Mouse (Mus musculus) megakaryocyte progenitor cell, adult 5-6 weeks (primary cell): ENCODE measurements around the gene Anks1. TPM values are rescaled to one million over a fixed set of nuclear protein-coding genes. Genes with fewer than 3 reads are reported as not detected.

ENCODE experiments used
- ATAC-seq: replicated peaks from 2 replicates; pipeline ENCODE4 v1.8.0; 2016; ENCODE audit warnings: mild to moderate bottlenecking, moderate TSS enrichment, inconsistent platforms; ENCODE audit not compliant: poor library complexity
- total RNA-seq, 2 experiments: library from RNA; stranded (forward) in 1 of 2; stranded (reverse) in 1 of 2; fragments of 157-497, 149-512 nt in 1 of 2; fragments of 200-1000 nt in 1 of 2; gene quantifications; 2 replicates each; pipeline versions ENCODE4 v1.2.3 to v1.2.4; 2015 to 2017

Anks1 gene
- total RNA-seq, 2 experiments from 2014 or later, result 29.0 to 29.5 TPM

DNA sequence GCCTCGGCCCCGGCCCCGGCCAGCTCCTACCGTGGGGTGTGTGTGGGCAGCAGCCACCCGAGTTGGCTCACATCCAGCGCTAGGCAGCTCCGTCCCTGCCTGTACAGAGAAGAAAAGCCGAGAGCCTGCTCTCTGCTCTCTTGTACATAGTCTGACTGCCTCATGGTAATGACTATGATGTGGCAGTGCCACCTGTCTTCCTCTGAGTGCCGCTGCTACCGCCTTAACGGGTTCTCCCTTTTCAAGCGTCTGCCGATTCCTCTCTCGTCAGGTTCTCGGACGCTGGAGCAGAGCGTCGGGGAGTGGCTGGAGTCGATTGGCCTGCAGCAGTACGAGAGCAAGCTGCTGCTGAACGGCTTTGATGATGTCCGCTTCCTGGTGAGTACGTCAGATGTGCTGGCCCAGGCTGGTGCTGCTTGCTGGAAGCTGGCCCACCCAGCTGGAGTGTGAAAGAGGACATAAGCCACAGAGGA lies 133.2 kb downstream of the Anks1 start:
- no peak; the same call in 1 of the 2 replicates for ATAC-seq

DNA sequence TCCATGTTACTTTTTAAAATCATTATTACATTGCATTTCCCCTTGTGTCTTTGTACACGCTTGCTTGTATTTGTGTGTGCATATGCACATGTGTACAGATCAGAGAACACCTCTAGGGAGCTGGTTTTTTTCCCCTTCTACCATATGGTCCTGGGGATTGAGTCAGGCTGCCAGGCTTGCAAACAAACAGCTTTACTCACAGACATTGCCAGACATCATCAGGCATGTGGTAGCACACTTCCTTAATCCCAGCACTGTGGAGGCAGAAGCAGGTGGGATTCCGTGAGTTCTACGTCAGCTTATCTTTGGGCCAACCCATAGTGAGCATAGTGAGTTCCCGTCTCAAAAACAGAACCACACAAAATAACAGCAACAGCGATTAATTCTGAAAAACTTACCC lies 137.9 kb downstream of the Anks1 start:
- no peak for ATAC-seq

DNA sequence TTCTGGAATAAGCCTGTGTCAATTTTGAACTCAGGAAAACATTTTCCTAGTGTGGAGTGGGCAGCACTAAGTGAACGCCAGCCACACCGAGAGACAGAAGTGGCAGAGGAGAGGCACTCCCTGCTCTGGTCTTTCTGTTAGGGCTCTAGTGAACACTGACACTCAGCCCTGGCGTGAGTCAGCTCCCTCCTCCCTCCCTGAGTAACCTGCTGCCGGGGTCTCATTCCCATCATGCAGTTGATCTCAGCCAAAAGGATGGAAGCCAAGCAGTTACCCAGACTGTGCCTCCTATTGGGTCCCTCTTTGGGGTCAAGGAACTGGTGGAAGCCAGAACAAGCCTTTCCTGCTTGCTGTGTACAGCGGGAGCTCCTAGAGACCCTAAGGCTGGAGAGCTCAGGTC lies 138.4 kb downstream of the Anks1 start:
- no peak for ATAC-seq

DNA sequence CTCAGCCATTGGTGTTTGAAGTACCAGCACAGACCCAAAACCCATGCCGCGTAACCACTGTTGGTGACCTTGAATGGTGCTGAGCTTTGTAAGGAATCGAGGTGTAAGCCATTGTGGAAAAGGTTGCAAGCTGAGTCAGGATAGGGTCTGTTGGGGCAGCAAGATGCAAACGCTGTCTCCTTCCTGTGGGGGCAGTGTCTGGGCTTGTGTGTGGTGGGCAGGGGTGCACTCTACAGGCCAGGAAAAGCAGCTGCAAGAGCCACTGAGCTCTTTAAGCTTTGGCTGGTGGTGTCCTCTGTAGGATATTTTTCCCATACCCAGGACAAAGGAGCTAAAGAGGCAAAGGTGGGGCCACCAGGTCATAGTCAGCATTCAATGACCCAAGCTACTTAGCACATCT lies 139.3 kb downstream of the Anks1 start:
- ATAC-seq, result peak; percentile 96

DNA sequence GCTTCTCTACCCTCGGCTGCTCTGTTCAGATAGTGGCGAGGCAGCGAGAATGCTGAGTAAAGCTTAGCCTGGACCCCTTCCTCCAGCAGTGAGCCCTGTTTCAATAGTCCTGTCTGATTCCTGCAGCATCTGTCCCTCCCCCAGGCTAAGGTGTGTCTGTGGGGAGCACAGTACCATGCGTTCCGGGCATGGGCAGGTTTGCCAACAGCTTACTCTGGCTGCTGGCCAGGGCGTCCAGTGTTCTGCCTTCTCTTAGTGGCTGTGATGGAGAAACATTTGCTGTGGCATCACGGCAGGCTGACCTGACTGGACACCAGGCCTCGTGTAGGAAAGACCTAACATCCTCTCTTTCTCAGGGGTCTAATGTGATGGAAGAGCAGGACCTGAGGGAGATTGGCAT lies 141.1 kb downstream of the Anks1 start:
- no peak for ATAC-seq

DNA sequence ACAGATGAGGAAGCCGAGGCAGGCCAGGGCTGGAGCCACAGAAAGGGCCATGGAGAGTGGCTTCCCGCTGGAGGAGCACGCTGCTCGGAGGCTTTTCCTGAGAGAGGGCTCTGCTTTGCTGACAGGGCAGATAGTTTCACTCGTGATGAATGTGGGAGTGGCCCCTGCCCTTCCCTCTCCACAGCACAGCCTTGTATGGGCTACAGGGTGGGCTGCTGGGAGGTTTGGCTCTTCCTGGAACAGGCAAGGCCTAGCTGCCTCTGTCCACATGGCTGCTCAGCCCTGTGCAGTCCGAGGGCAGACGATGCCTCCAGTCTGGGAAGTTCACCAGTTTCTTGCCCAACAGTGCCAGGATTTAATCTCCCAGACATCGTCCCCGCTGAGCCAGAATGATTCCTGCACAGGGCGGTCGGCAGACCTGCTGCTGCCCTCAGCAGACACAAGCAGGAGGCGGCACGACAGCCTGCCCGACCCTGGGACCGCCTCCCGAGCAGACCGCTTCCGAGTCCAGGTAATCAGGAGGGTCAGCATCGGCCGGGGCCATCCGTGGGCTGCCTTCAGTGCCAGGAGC lies 143.3 kb downstream of the Anks1 start:
- ATAC-seq, result no peak

DNA sequence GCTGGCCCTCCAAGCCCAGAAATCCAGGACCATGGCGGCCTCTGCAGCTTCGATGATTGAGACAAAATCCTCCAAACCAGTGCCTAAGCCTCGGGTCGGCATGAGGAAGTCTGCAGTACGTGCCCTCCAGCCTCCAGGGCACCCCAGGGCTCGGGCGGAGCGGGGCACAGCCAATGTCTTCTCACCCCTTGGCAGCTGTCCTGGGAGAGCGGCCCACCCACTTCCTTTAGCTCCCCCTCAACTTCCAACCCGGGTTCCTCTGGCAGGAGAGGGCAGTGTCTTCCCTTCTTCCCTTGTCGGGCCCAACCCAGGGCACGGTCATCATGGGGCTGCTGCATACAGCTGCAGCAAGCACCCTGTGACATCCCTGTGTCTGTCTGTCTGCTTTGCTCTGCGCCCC lies 149.2 kb downstream of the Anks1 start:
- no peak for ATAC-seq

DNA sequence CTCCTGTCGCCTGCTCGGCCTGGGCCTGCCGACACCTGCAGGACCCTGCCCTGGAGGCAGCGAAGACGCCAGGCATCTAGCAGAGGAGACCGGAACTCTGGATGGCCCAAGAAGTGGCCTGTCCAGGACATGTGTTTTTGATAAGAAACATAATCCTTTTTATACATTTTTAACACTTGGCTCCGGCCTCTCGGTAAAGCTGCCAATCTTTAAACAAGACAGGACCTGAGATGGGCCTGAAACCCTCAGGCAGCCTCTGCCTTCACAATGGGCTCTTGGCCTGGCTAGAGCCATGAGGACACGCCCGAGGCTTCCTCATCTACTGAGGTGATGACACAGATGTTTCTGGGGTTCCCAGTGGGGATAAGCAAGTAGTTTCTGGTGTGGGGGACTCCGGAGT lies 151.6 kb downstream of the Anks1 start:
- no peak for ATAC-seq

DNA sequence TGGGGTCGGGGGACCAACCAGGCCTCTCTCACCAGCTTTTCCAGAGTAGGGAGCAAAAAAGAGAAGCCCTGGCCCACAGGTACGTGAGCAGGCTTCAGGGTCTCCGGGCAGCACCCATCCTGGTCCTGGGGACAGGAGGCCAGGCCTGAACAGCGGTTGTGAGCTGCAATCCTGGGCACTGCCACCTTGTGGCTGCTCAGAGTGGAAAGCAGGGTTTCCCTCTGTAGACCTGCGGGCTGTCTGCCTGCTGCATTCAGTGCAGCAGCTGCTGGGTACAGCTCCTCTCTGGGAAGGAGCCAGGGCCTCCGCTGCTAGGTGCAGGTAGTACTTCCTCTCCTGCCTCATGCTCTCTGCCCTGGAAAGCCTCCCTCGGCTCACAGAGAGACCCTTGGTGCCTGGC lies 152.4 kb downstream of the Anks1 start:
- peak; percentile 60 for ATAC-seq

DNA sequence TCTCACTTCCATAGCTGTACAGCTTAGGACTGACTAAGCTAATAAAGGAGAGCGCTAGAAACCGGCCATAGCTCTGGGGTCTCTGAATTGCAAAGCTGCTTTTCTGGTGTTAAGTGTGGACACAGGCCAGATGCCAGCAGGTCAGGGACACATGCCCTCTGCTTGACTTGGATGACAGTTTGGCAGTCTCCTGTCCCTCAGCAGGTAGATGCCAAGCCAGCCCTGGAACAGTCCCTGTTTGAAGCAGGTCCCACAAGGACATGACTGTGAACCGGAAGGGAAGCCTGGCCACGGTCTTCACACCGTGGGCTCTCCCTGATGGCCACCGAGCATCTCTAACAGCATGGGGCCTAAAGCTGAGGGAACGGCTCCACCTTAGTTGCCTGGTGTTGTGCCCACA lies 153.6 kb downstream of the Anks1 start:
- ATAC-seq, result no peak

DNA sequence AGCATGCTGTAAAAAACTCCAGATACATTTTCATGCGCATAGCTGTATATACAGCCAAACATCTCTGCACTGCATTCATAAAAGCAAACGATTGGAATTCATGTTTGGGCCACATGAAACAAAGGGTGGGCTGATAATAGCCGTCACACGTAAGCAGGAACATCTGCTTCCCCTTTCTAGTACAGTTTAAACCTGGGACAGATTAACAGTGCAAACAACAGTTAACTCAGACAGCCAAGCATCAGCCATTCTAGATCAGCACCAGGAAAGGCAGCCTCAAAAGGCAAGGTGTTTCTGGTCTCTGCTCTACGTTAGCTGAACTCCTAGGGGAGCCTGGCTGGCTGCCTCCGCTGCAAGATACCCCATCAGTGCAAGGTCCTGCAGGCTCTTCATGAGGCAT lies 154.1 kb downstream of the Anks1 start:
- no peak for ATAC-seq

DNA sequence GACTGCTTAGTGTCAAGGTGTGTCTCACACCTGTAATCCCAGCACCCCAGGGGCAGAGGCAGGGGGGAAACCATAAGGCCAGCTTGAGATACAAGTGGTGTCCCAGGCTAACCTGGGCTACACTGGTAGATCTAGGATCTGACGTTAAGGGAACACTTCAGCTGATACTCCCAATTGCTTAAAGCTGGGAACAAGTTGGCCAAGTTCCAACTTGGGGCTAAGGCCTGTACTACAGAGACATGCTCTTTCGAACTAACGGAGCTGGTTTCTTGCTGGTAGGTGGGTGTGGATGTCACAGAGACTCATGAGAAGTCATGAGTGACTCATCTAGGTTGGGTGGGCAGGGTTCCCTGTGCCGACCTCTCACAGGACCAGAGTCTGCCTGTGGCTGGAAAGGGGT lies 158.2 kb downstream of the Anks1 start:
- no peak for ATAC-seq

DNA sequence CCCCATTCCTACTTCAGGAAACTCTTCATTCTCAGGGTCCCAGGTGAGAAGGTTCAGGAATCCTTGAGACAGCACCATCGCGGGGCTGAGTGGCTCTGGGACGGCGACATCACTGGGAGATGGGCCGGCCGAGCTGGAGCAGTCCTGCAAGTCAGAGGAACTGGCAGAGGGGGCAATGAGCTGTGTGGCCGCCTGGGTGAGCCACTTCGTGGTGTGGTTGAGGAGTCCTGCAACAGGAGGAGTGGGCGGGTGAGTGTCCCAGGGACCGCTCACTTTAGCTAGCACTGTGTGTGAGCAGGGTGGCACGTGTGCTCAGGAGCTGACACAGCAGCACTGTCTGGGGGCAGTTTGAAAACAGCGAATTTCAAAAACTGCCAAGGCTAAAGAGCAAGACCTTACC lies 160.3 kb downstream of the Anks1 start:
- peak; percentile 46; the same call in 1 of the 2 replicates for ATAC-seq

DNA sequence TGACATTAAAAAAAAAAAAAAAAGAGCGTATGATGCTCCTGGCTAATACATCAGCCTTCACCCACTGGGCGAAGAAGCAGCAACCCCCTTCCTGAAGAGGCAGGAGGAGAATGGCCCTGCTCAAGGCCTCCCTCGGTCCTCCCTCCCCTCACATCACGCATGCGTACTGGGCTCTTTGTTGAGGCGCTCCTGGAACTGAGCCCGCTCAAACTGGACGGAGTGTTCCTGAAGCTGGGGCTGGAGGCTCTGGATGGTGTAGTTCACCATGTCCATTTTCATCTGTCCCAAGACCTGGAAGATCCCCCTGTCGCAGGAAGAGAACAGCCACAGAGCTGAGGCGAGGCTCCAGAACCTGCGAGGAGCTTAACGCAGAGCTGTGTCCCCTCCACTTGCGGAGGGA lies 161.2 kb downstream of the Anks1 start:
- no peak for ATAC-seq

DNA sequence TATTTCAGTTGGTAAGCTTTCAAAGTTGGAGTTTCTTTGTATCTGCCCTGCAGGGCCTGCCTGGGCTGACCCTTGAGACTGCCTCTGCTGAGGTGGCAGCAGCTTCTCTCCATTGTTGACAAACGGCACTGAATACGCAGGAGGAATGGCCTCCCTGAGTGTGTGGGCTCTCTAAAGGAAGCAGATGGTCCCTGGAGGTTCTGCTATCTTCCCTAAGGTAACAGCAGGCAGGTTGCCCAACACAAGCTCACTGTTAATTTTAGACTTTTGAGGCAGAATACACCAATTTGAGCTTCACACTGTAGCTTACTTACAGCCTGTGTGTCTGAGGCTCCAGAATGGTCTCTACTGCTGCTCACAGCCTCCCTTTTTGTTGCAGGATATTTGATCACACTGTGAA lies 163.6 kb downstream of the Anks1 start:
- peak; percentile 31; the same call in 1 of the 2 replicates for ATAC-seq

DNA sequence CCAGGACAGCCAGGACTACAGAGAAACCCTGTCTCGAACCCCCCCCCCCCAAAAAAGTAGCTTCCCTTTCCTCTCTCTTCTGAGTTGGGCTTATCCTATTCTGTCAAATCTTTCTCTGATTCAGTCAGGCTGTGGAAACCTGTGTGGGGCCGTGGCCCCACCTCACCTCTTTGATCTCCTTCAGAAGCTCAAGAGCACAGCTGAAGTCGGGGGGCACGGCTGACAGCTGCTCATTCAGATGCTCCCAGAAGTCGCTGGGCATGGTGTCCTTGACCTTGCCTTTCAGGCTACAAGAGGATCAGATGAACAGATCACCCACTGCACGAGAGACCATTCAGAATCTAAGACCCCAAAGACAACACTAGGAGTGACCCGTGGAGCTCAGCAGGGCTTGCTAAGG lies 165.4 kb downstream of the Anks1 start:
- ATAC-seq, result no peak

DNA sequence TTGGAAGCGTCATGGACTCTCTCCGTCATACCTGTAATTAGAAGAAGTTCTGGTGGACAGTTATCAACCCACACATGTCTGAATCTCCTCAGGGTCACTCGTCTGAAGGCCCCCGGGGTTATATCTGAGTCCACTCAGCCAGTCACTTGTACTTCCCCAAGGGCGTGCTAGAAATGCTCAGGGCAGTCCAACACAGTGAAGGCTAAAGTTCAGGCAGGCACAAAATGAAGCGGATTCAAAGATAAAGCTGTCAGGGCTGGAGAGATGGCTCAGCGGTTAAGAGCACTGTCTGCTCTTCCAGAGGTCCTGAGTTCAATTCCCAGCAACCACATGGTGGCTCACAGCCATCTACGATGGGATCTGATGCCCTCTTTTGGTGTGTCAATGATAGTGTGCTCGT lies 168.9 kb downstream of the Anks1 start:
- ATAC-seq, result no peak

DNA sequence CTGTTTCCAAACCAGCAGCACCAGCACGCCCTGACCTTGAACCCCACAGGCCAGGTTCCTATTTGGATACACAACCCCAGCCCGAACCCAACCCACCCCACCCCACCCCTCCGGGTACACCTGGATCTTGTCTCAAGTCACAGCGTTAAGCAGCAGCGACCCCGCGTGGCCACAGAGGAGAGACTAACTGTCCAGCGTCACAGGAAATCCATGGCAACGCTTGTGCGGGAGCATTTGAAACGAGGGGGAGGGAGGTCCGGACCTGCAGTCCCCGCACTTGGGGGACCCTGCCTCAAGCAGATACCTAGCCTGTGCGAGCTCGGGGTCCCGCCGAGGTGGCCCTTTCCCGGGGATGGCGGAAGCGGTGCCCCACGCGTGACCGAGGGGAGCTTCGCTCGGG lies 170.5 kb downstream of the Anks1 start:
- ATAC-seq, result peak; percentile 67

DNA sequence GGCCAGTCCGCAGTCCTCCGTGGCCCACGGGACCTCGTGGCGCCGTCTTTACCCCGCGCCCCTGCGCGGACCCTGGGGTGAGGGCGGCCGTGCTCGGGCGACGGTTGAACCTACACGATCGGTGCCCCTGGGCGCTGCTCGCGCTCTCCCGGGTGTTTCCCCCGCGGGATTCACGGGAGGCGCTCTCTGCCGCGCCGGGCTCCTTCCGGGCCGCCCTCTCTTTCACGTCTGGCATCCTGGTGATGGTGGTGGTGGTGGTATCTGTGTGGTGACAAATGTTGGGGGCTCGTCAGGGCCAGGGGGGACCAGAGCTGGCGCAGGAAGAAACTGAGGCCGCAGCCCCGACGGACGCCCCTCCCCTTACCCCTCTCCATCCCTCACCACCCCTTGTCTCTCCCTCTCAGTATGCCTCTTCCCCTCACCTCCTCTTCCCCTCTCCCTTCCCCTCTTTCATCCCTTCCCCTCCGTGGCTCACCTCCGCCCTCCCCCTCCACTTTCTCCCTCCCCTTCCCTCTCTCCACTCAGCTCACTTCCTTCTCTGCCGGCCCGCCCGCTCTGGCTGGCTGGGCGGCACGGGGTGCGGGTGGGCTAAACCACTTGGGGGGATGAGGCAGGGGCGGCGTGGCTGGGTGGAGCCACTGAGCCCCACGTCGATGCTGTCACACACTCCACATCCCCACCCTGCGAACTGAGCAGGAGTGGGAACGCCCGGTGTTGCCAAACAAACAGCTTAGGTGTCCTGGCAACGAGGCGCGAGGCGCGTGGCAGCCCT lies 171.1 kb downstream of the Anks1 start, which contains the start of gene Tcp11:
Gene Tcp11, minus strand, starts transcription at position 595 of the 772 bp plus-strand sequence.
- peak; percentile 74 for ATAC-seq

DNA sequence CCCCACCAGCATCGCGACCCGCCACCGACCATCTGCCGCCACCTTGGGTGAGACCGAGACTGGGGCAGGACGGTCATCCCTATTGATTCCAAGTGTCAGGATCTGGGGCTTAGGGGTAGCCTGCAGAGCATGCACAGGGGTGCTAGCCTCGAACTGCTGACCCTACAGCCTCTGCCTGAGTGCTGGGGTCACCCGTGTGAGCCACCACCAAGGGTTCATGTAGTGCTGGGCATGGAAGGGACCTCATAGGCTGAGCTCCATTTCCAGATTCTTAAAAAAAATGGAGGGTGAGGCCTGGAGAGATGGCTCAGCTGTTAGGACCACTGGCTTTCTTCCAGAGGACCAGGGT lies 171.7 kb downstream of the Anks1 start:
- no peak for ATAC-seq

DNA sequence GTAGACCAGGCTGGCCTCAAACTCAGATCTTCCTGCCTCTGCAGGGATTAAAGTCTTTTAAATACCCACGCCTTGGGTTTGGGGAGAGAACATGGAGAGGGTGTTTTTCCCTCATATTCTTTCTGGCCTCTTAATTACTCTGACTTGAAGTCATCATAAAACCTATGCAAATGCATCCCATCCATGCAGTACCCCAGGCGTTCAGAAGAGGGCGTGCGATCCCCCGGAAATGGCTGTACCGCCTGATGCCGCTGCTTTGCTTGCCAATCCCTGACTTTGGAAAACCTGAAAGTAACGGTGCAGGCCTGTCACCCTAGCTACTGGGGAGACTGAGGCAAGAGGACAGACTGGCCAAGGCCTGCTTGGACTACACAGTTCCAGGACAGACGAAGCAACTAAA lies 172.3 kb downstream of the Anks1 start:
- peak; percentile 26; the same call in 1 of the 2 replicates for ATAC-seq

DNA sequence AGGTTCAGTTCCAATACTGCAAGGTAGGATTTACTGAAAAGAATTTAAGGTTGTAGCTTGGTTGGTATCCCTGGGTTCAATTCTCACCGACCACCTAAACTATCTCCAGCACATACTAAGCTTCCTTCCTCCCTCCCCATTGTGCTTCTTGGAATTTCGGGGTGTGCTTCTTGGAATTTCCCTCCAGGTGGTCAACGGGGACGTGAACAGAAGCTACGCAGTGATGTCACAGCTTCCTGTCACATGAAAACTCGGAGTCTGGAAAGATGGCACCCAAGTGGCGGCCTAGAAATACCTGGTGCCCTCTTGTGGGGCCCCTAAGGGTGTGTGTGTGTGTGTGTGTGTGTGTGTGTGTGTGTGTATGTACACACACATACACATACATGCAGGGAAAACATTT lies 172.8 kb downstream of the Anks1 start:
- ATAC-seq, result no peak

DNA sequence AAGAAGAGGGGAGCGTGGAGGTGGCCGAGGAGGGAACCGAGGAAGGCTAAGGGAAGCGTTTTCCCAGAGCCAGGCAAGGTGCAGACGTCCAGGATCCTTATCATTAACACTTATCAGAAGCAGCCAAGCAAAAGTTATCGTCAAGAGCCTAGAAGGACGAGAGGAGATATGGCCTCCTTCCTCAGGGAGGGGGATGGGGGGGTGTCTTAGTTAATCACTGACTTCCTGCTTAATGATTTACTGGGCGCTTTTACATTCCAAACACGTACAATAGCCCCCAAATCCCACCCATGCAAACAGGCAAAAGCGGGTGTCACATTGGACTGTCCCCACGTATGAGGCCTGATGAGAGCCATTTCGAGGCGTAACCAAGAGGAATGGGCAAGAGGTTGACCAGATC lies 173.8 kb downstream of the Anks1 start:
- no peak for ATAC-seq
